Mouse (Mus musculus): ENCODE results near the gene Rtn2.

DNA sequence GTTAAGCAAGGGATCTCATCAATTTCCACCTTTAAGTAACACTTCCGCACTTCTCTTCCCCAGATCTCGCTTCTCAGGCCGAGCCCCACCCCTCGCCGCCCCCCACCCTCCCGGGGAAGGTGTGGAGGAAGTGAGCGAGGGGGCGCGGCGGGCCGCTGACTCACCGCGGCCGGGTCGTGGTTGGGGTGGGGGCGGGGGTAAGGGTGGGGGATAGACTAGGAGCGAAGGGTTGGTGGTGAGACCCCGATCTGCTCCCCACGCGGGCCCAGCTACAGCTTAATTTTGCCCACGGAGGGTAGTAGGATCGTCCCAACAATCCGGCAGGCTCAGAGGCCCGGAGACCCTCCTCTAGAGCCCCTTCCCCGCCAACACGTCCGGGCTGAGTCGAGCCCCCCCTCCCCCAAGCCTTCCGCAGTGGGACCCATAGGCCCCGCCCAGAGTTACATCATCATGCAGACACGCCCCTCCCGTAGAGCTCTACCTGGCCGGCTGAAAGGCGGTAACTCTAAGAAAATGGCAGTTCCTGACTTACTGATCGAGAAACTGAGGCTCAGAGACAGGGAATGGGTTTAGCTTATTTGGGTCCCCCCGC lies 10.2 kb upstream of the Rtn2 start:
- no peak for TF ChIP-seq CTCF (IDR thresholded peaks at IDR 0.05; ENCODE audit: low read depth)
- TF ChIP-seq EP300 (IDR thresholded peaks at IDR 0.05; ENCODE audit: low read depth), result no peak

All from liver, postnatal 0 days (tissue).